Mouse (Mus musculus) embryonic stem cell, embryonic (primary cell): Measurements from ENCODE around the gene Slc26a6.

Experiments used
- CTCF ChIA-PET, 4 experiments: fragments of 300-600 bp in 2 of 4; fragments of 350-600 bp in 2 of 4; sonication (Branson Sonifier 250); formaldehyde crosslinking; loops; one replicate each; lab custom pipeline; 2022; ENCODE audit warnings: inconsistent platforms in 2 of 4; lab: Charles Lee
- POLR2A ChIA-PET, 4 experiments: fragments of 300-600 bp in 2 of 4; fragments of 350-600 bp in 2 of 4; sonication (Branson Sonifier 250); formaldehyde crosslinking; loops; one replicate each; lab custom pipeline; 2022; ENCODE audit warnings: antibody characterized with exemption in 4 of 4, inconsistent platforms in 1 of 4; lab: Charles Lee

Slc26a6 gene

GRCm38 (mm10) chr9:108913161-108913560 is 60.1 kb downstream of the Slc26a6 start:
- CTCF ChIA-PET, result interaction anchor here in 2 of 4 experiments (0.9 to 1.4 kb wide), 2 partner anchors 59 to 60 kb away, joined by 3 to 4 read pairs; partner anchors contain the start of gene Slc26a6 (in 1 of the 2)

DNA sequence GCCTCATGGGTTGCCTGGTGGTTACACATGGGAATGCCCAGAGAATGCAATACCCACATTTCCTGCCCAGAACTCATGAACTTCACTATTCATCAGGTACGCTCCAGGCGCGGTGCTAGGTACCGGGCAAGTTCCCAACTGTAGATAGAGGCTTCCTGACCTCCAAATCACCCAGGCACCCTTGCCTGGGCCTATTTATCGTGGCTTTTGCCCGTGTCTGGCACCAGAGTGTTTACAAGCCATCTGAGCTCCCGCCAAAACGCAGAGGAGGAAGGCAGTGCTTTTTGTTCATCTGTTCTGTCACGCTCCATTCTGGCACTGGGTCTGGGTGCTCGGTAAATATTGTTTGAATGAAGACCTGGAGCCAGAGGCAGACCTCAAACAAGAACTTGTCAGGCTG is 60.5 kb downstream of the Slc26a6 start:
- ChIA-PET CTCF (interaction anchor here in 2 of 4 experiments (0.9 to 1.4 kb wide), 2 partner anchors 60 kb away, joined by 3 to 4 read pairs; partner anchors contain the start of gene Slc26a6 (in 1 of the 2)), POLR2A (interaction anchor here in 3 of 4 experiments (0.8 to 2.0 kb wide), 6 partner anchors 9 to 60 kb away, joined by 3 to 9 read pairs (median 4); no protein-coding TSS in a partner anchor)

More at GRCm38 (mm10) chr9:108913161-108913560, 60.1 kb downstream of the Slc26a6 start:
- POLR2A ChIA-PET, result interaction anchor here in 3 of 4 experiments (0.6 to 2.0 kb wide), 9 partner anchors 10 to 81 kb away, joined by 3 to 18 read pairs (median 3); no protein-coding TSS in a partner anchor

DNA sequence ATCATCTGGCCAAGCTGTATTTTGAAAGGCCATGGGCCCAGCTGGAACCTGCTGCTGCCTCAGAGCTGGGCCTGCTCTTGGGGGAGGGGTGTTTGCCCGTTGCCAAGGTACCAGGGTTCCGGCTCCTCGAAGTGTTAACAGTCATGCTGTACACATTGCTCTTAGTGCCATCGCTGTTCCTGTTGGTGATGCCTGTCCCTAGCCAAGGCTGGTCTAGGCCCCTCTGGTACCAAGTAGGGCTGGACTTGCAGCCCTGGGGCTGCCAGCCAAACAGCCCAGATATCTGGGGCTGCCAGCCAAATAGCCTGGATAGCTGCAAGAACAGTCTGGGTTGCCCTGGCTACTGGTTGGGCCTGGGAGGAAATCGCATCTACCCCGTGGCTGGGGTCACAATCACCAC is 61.4 kb downstream of the Slc26a6 start, which contains the start of gene Tmem89:
TSS of gene Tmem89 (plus strand) at position 129 of the 400 bp plus-strand sequence.
- CTCF ChIA-PET, result no interaction called here
- POLR2A ChIA-PET, result interaction anchor here in 1 of 4 experiments (2.0 kb wide), 1 partner anchor 58 kb away, joined by 9 read pairs; no protein-coding TSS in a partner anchor

DNA sequence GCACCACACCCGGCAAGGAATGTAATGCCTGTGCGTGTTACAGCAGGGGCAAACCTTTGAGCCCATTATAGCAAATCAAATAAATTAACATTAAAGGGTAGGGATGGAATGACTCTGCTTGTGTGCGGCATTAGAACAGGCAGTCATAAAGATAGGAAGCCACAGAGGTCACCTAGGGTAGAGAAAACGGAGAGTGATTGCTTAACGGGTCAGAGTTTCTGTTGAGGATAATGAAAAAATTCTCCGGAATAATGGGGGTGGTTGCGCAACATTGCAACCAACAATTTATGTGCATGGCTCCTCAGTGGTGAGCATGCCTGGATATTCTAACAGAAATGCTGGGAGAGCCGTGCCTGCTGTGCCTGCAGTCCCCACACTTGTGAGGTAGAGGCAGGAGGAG is 72.8 kb downstream of the Slc26a6 start:
- ChIA-PET CTCF (interaction anchor here in 1 of 4 experiments (0.7 kb wide), 1 partner anchor 624 kb away, joined by 5 read pairs; no protein-coding TSS in a partner anchor), POLR2A (no interaction called here)

DNA sequence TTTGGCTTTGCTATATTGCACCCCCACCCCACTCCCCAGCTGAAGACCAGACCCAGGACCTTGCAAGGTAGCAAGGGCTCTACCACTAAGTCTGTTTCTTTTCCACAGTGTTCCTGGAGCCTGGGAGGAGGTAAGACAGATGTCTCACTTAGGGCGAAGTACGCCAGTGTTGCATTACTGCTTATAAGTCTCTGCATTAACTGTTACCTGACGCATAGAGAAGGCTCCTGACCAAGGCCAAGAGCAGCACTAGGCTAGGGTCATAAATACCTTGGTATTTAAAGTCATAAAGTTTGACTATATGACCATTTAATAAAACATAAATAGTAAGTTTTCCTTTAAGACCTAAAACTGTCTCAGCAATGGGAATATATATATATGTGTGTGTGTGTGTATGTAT is 75.3 kb downstream of the Slc26a6 start:
- ChIA-PET CTCF (interaction anchor here in 1 of 4 experiments (0.8 kb wide), 1 partner anchor 13 kb away, joined by 3 read pairs; no protein-coding TSS in a partner anchor), POLR2A (no interaction called here)

GRCm38 (mm10) chr9:108935991-108936390 is 82.9 kb downstream of the Slc26a6 start:
- ChIA-PET CTCF (interaction anchor here in 2 of 4 experiments (0.5 to 1.6 kb wide), 12 partner anchors 13 to 362 kb away, joined by 3 to 5 read pairs (median 3); partner anchors contain the start of gene Celsr3 (in 1 of the 2)), POLR2A (interaction anchor here in 1 of 4 experiments (1.0 kb wide), 1 partner anchor 82 kb away, joined by 5 read pairs; no protein-coding TSS in a partner anchor)

- ChIA-PET POLR2A (interaction anchor here in 3 of 4 experiments (1.0 to 4.5 kb wide), 5 partner anchors 13 to 184 kb away, joined by 4 to 29 read pairs (median 5); partner anchors contain the start of gene Pfkfb4 (in 1 of the 3)), CTCF (interaction anchor here in 3 of 4 experiments (0.5 to 1.6 kb wide), 13 partner anchors 14 to 363 kb away, joined by 3 to 5 read pairs (median 3); partner anchors contain the start of gene Celsr3 (in 1 of the 3))
Measured at GRCm38 (mm10) chr9:108936418-108937364, 83.6 kb downstream of the Slc26a6 start, which contains the start of gene Uqcrc1. Uqcrc1 (plus strand) TSS chr9:108936633.

DNA sequence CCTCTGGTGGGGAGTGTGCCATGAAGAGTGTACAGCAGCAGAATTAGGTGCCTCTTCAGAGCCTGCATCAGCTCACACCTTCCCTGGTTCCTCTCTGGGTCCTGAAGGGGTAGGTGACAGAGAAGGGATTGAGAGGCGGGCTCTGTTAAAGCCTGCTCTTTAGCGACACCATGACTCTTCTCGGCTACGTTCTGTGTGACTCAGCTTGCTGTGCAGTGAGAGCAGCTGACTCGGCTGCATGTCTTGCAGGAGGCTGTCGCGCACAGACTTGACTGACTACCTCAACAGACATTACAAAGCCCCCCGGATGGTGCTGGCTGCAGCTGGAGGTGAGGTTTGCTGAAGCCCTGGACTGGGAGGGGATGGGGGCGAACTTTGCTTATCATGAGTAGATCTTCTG is 92.0 kb downstream of the Slc26a6 start:
- CTCF ChIA-PET, result interaction anchor here in 1 of 4 experiments (0.7 kb wide), 1 partner anchor 22 kb away, joined by 5 read pairs; no protein-coding TSS in a partner anchor
- POLR2A ChIA-PET, result interaction anchor here in 3 of 4 experiments (0.5 to 2.0 kb wide), 9 partner anchors 21 to 516 kb away, joined by 3 to 10 read pairs (median 4); partner anchors contain the start of genes Pfkfb4 (in 1 of the 3) and Slc26a6 (in 1 of the 3)

DNA sequence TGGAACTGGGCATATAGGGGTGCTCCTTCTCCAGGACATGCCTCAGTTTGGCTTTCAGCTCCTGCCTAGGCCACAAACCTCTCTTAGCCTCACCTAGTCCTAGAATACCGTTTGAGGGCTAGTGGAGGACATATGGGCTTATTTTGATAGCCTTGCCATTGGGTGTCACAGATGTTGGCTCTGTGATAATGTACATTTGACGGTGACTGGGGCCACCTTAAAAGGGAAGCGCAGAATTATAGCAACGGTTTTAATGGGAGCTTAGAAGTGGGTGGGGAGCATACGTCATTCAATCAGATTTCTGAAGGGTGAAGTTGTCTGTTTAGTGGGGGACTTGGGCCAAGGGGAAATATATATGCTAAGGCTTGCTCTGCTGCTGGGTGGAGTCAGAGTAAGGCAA is 92.5 kb downstream of the Slc26a6 start:
- POLR2A ChIA-PET, result interaction anchor here (0.7 to 2.0 kb wide), 6 partner anchors 22 to 740 kb away, joined by 3 to 10 read pairs (median 4); partner anchors contain the start of gene Slc26a6 (in 1 of the 4)
- CTCF ChIA-PET, result no interaction called here

DNA sequence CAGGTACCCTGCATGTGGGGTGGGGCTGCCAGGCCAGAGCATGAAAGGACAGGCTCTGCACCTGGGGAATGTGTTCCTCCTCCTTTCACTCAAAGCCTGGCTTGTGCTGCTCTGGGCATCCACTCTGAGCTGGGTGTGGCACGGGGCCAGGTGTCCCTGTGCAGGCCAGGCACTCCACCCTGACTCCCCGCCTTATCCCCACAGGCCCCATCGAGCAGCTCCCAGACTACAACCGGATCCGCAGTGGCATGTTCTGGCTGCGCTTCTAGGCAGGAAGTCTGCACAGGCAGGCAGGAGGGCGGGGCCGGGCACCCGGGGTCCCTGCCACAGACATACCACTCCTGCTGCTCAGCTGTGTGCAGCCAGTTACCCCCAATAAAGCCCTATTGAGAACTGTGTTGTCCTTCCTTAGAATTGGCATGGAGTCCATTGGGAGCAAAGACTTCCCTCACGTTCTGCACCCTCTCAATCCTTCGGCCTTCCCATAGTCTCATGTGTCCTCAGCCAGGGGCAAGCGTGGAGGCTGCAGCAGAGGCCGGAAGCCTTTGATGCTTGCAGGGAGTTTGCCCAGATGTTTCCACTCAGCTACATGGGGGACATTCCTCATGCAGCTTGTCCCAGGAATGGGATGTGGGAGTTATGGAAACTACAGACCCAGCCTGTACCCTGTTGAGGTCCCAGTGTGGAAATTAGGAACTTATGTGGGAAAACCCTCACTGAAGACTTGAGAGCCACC is 96.3 kb downstream of the Slc26a6 start:
- ChIA-PET POLR2A (interaction anchor here (0.6 to 5.2 kb wide), 7 partner anchors 10 to 357 kb away, joined by 3 to 29 read pairs (median 4); no protein-coding TSS in a partner anchor), CTCF (interaction anchor here in 1 of 4 experiments (0.7 kb wide), 1 partner anchor 967 kb away, joined by 3 read pairs; no protein-coding TSS in a partner anchor)

GRCm38 (mm10) chr9:108949967-108950728 is 97.1 kb downstream of the Slc26a6 start:
- ChIA-PET POLR2A (interaction anchor here (0.6 to 5.2 kb wide), 8 partner anchors 11 to 358 kb away, joined by 3 to 29 read pairs (median 4); partner anchors contain the start of gene Slc26a6 (in 1 of the 4)), CTCF (no interaction called here)

- CTCF ChIA-PET, result no interaction called here
- POLR2A ChIA-PET, result interaction anchor here in 2 of 4 experiments (1.0 to 3.0 kb wide), 4 partner anchors 12 to 158 kb away, joined by 3 to 7 read pairs (median 4); partner anchors contain the start of gene Pfkfb4 (in 1 of the 2)
Measured at GRCm38 (mm10) chr9:108953081-108953636, 100.1 kb downstream of the Slc26a6 start, which contains the start of gene Col7a1. Col7a1 (plus strand) TSS chr9:108953586.

GRCm38 (mm10) chr9:108955241-108955640 is 102.2 kb downstream of the Slc26a6 start:
- ChIA-PET CTCF (interaction anchor here in 2 of 4 experiments (0.6 kb wide), 2 partner anchors 36 to 843 kb away, joined by 3 to 4 read pairs; partner anchors contain the start of gene Pfkfb4 (in 1 of the 2)), POLR2A (interaction anchor here in 2 of 4 experiments (1.1 to 1.3 kb wide), 2 partner anchors 123 to 128 kb away, joined by 3 read pairs; no protein-coding TSS in a partner anchor)

DNA sequence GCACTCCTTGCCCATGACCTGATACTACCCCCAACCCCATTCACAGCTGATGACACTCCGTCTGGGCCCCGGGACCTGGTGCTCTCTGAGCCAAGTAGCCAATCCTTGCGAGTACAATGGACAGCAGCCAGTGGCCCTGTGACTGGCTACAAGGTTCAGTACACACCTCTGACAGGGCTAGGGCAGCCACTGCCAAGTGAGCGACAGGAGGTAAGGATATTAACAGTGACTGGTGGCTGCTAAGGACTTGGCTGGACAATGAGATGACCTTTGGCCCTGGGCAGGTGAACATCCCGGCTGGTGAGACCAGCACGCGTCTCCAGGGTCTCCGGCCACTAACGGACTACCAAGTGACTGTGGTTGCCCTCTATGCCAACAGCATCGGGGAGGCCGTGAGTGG is 102.8 kb downstream of the Slc26a6 start:
- CTCF ChIA-PET, result no interaction called here
- POLR2A ChIA-PET, result no interaction called here
